Mouse (Mus musculus): ENCODE results near the gene Cdkn2c.
A peak's percentile ranks its signal among the peaks of the same experiment; 100 is the strongest.
"Not testable (repeated sequence)": the region's sequence is repeated elsewhere in the genome, so short reads cannot be mapped to it uniquely, and the experiment has no call there.

Cdkn2c gene

DNA sequence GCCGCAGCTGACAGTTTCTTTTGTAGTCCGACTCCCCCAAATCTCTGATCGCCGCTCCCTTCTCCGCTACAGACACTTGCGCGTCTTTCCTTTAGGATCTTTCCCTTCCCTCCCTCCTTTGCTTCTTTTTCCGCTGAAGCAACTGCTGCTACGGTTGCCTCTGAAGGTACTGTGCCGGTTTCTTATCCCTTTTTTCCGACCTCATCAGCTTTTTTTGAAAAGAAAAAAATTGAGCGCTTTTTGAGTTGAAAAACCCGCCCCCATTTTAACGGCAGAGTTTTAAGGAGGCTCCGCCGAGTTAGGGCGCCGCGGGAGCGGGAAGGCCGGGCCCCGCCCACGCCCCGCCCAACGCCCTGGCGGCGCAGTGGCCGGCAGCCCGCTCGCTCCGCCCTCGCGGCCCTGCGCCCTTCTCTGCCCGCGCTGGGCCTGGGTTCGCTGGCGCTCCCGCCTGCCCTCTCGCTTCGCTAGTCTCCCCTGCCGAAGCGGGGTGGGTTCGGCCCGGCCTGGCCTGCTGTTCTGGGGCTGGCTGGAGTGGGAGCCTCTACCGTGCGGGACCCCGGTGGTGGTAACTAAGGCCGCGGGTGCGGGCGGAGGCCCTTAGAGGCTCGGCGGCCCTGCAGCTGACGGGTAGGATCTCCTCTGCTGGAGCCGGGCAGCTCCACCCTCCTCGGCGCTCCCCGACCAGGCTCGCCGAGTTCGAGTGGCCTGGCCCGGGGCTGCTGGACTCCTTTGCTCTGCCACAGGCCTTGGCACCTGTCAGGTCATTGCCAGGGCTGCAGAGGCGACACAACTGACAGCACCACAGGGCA, at the start of gene Cdkn2c:
Cdkn2c (minus strand) TSS at position 729 of the 809 bp plus-strand sequence.
- DNase-seq (ENCODE audit: low spot score in 2 of 2), result peak; percentile 47 to 52

DNA sequence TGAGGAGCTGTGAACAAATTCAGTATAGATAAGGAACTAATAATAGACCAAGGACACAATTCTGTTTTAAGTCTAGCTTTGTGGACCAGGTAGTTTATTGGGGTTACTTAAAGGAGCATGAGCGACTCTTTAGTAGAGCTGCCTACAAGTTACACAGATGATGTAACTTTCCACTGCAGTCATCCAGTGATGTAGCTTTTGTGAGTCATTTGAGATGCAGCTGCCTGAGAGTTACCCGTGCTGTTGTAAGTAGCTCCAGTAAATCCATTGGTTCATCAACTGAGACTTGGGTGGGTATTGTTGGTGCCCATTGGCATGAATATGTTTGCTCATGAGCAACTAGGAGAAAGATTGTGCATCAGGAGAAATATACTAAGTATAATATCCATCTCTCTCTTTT, 38.4 kb upstream of the Cdkn2c start:
- DNase-seq (ENCODE audit: low spot score in 2 of 2), result no peak

- no peak for DNase-seq (ENCODE audit: low spot score in 2 of 2)
Measured at GRCm38 (mm10) chr4:109703568-109703967, 36.6 kb upstream of the Cdkn2c start.

GRCm38 (mm10) chr4:109700727-109701126, 33.7 kb upstream of the Cdkn2c start:
- DNase-seq (ENCODE audit: low spot score in 2 of 2), result not testable (repeated sequence)

- no peak for DNase-seq (ENCODE audit: low spot score in 2 of 2)
Measured at GRCm38 (mm10) chr4:109692674-109693073, 25.7 kb upstream of the Cdkn2c start.

- DNase-seq (ENCODE audit: low spot score in 2 of 2), result no peak
Measured at GRCm38 (mm10) chr4:109683561-109683960, 16.6 kb upstream of the Cdkn2c start.

DNA sequence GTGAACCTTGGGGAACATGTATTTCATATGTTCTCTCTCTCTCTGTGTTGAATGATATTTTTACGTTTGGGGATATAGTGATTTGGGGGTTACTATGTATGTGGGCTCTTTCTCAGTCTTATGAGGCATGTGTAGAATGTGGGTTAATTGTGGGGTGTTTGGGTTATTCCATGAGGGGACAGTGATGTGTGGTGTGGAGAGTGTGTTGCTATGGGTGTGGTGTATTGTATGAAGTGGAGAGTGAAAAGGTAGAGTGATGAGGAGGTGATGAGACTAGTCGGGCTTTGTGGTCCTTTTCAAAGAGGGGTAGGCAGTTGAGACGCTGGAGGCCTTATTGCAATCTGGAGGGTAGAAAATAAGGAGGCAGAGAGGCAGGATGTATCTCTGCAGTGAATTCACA, 10.2 kb upstream of the Cdkn2c start:
- no peak for DNase-seq (ENCODE audit: low spot score in 2 of 2)

- DNase-seq (ENCODE audit: low spot score in 2 of 2), result peak; percentile 94 to 95
Measured at GRCm38 (mm10) chr4:109676218-109677215, 9.5 kb upstream of the Cdkn2c start, which contains the start of gene Faf1. Gene Faf1, plus strand, starts transcription at chr4:109676588.

GRCm38 (mm10) chr4:109674097-109674496, 7.1 kb upstream of the Cdkn2c start:
- no peak for DNase-seq (ENCODE audit: low spot score in 2 of 2)

GRCm38 (mm10) chr4:109671941-109672340, 5.0 kb upstream of the Cdkn2c start:
- no peak for DNase-seq (ENCODE audit: low spot score in 2 of 2)

- DNase-seq (ENCODE audit: low spot score in 2 of 2), result no peak
Measured at GRCm38 (mm10) chr4:109670213-109670612, 3.2 kb upstream of the Cdkn2c start.

DNA sequence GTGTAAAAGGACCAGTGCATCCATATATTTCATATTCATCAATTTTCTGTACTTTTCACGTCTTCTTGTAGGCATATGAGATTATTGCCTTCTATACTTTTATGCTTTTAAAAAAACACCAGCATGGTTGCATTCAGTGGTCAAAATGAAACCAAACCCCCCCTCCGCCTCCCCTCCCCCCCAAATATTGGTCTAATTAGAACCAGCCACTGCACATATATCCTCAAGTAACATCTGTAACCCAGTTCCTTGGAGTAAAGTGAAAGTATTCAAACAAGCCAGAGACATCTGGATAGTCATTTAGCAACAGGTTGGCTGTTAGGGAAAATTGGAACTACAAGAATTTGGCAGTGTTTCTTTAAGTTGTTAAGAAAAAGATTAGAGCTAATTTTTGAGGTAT, 529 bp upstream of the Cdkn2c start:
- no peak for DNase-seq (ENCODE audit: low spot score in 2 of 2)

DNA sequence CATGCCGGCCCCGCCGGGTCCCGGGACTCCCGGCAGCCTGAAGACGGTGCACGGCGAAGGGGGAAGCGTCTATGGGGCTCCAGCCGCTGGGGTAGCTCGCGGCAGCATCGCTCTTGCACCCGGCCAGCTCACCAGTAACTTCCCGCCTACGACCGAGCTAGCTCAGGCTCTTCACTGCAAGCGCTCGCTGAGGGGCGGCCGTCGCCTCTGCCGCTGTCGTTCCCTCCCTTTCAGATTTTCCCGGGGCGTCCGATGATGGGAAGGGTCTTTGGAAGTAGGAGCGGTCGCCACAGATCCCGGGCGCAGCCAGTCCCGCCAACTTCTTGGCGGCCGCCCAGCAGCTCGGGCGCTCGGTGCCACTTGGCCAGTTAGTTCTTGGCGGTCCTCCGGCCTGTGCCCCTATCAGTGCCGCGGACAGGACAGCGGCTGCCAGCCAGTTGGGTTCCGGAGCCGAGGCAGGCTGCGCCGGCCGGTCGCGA, 968 bp downstream of the Cdkn2c start:
- peak in 1 of 2 experiments; percentile 33 for DNase-seq (ENCODE audit: low spot score in 2 of 2)

DNA sequence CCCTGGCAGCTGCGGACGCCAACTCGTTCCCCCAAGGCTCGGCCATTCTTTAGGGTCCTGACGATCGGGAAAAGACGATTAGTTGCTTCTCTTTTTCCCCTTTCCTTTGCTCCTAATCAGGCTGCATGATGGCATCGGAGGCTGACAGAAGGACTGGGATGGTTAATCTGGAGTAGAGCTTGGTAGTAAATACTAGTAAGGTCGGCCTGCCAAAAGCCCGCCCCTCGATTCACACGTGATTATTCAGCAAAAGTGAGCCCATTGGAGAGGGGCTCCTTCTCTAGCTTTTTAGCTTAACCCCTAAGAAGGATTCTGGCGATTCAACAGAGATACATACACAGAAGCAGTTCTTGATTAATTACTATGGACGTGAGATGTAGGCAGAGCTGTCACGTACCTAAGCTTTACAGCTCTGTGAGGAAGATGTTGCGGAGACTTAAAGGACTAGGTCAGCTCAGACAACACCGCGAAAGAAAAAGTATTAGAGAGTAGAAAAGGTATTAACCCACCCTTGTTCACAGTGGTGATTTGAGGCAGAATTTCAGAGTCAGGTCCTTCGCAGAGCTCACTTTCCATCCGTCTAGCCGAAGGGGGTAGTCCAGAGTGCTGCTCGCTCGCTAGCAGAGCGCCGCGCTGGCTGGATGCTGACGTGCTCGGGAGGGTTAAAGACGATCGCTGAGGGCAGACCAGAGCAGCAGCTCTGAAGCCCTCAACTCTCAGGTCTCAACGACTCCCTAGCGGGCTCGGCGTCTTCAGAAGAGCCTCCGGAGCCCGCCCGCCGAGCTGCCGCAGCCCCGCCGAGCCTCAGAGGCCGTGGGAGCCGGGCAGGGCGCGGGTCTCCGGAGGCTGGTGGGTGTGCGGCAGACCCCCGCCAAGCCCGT, 1.6 kb downstream of the Cdkn2c start:
- DNase-seq (ENCODE audit: low spot score in 2 of 2), result peak in 1 of 2 experiments; percentile 40

DNA sequence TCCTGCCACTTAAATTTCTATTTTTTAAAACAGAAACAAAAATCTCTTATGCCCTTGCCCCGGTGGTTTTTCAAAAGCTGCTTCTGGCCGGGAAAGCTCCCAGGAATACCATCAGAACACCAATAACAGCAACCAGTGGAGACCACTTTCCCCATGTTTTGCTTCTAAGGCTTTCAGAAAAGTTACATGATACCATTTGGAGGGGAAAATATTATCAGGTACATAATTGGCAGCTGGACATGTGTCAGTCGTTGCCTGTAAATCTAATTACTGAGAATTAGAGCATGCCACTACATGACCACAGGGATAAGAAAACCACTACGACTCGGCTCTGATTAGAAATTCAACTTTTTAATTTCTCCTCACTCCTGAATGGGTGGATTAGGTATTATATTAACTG, 2.9 kb downstream of the Cdkn2c start:
- DNase-seq (ENCODE audit: low spot score in 2 of 2), result no peak

- DNase-seq (ENCODE audit: low spot score in 2 of 2), result no peak
Measured at GRCm38 (mm10) chr4:109662271-109662670, 4.7 kb downstream of the Cdkn2c start.

- DNase-seq (ENCODE audit: low spot score in 2 of 2), result no peak
Measured at GRCm38 (mm10) chr4:109661183-109661582, 5.8 kb downstream of the Cdkn2c start.

- no peak for DNase-seq (ENCODE audit: low spot score in 2 of 2)
Measured at GRCm38 (mm10) chr4:109660568-109660967, 6.4 kb downstream of the Cdkn2c start.

- DNase-seq (ENCODE audit: low spot score in 2 of 2), result no peak
Measured at GRCm38 (mm10) chr4:109659571-109659970, 7.4 kb downstream of the Cdkn2c start.

DNA sequence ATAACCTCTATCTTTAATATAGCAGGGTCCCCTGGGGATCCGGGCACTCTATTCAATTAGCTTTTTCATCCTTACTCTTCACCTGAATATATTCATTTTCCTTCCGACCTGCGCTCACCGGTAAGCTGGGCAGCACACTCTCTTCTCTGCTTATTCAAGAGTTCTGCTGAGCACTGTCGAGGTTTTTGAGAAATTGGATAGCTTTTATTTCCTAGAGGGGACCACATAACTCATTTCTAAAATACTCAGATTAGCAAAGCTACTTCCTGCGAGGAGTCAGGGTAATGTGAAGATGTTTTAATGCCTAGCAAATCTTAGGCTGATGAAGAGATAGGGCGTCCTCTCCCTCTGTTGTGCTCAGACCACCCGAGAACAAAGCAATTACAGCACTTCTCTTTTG, 8.2 kb downstream of the Cdkn2c start:
- no peak for DNase-seq (ENCODE audit: low spot score in 2 of 2)

DNA sequence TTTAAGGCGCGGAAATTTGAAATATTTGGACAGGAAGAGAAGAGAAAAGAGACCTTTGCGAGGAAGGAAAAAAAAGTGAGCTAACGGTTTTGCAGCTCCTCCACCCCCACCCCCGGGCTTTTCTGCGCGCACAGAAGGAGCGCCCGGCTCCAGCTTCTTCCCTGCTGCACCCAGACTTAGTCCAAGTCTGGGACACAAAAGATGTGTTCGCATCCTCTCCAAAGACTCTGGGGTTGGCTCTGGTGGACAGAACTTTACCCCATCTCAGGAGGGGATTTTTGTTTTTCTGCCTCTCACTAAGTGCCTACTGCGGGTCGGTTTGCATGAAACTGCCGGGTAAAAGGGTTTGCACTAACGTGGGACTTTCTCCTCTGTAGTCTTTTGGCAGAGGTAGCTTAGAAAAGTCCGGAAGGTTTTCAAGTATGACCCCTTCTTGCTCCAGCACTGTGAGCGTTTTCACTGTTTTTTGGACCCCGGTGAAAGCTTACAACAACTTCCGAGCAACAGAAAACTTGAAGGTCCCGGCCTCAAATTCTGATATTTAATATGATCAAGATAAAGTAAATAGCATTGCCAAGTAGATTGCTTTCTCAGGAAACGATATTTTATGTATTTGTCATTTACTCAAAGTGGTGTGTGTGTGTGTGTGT, 9.0 kb downstream of the Cdkn2c start:
- DNase-seq (ENCODE audit: low spot score in 2 of 2), result no peak
